Mouse (Mus musculus) liver, postnatal 0 days (tissue): ENCODE results near the gene Tas2r121. TPM values are rescaled to one million over a fixed set of nuclear protein-coding genes. Genes with fewer than 3 reads are reported as not detected.
"Not testable (repeated sequence)": the region's sequence is repeated elsewhere in the genome, so short reads cannot be mapped to it uniquely, and the experiment has no call there.

Experiments
- ATAC-seq: fragments of 200-750 bp; cut with Nextera tagmentation; 2 replicates; pipeline ENCODE4 v1.8.0; 2017; ENCODE audit warnings: mild to moderate bottlenecking, moderate library complexity
- DNase-seq: peaks from one replicate; pipeline ENCODE4 v3.0.0-alpha.2; 2016
- H3K27ac ChIP-seq: fragments of 300-500 bp; sonication (generic); 2 replicates; pipeline ENCODE4 v1.5.1; 2014; ENCODE audit warnings: antibody characterized with exemption, moderate library complexity, mild to moderate bottlenecking, low read depth
- H3K27me3 ChIP-seq: fragments of 300-500 bp; sonication (generic); 2 replicates; pipeline ENCODE4 v1.6.1; 2014; ENCODE audit warnings: low read length, control low read depth, mixed read lengths; ENCODE audit not compliant: insufficient read depth
- H3K36me3 ChIP-seq: fragments of 300-500 bp; sonication (generic); replicated peaks from 2 replicates; pipeline ENCODE4 v1.6.1; 2014; ENCODE audit warnings: mild to moderate bottlenecking, control low read depth, low read length, moderate library complexity, mixed read lengths; ENCODE audit not compliant: insufficient read depth
- H3K4me1 ChIP-seq: fragments of 300-500 bp; sonication (generic); 2 replicates; pipeline ENCODE4 v1.6.1; 2014; ENCODE audit warnings: antibody characterized with exemption, mild to moderate bottlenecking, control low read depth; ENCODE audit not compliant: insufficient read depth
- H3K4me2 ChIP-seq: fragments of 300-500 bp; sonication (generic); 2 replicates; pipeline ENCODE4 v1.6.1; 2014; ENCODE audit warnings: low read depth, mild to moderate bottlenecking, low read length, moderate library complexity, mixed read lengths
- H3K4me3 ChIP-seq: fragments of 300-500 bp; sonication (generic); 2 replicates; pipeline ENCODE4 v1.5.1; 2014; ENCODE audit warnings: low read depth, low read length
- H3K9ac ChIP-seq: fragments of 300-500 bp; sonication (generic); replicated peaks from 2 replicates; pipeline ENCODE4 v1.6.1; 2014; ENCODE audit warnings: mild to moderate bottlenecking, moderate library complexity
- H3K9me3 ChIP-seq: fragments of 300-500 bp; sonication (generic); 2 replicates; pipeline ENCODE4 v1.6.1; 2016; ENCODE audit warnings: mild to moderate bottlenecking, control low read depth, low read length, mixed read lengths
- CTCF ChIP-seq: sonication (generic); IDR thresholded peaks from 2 replicates; pipeline ENCODE4 v1.5.1; 2016; ENCODE audit warnings: antibody characterized with exemption, low read depth
- EP300 ChIP-seq: IDR thresholded peaks from 2 replicates; pipeline ENCODE4 v1.6.1; 2016; ENCODE audit warnings: antibody characterized with exemption, low read depth, mild to moderate bottlenecking
- WGBS: fragments of 180-500 bp; shearing (Covaris S2); extraction: QIAGEN DNeasy Blood & Tissue Kit; methylation state at CpG from one replicate; pipeline ENCODE4 v1.1.7; 2014; ENCODE audit not compliant: insufficient replicate concordance; 5-methylcytosine and 5-hydroxymethylcytosine counted together
- polyA plus RNA-seq: library from polyadenylated mRNA; unstranded; fragments of >200 nt; fragmentation: Nextera tagmentation; extraction: Ambion mirVana; gene quantifications from 2 replicates; pipeline ENCODE4 v1.2.1, GENCODE M21; 2015

Gene Tas2r121
- not detected in 2 replicates for polyA plus RNA-seq

DNA sequence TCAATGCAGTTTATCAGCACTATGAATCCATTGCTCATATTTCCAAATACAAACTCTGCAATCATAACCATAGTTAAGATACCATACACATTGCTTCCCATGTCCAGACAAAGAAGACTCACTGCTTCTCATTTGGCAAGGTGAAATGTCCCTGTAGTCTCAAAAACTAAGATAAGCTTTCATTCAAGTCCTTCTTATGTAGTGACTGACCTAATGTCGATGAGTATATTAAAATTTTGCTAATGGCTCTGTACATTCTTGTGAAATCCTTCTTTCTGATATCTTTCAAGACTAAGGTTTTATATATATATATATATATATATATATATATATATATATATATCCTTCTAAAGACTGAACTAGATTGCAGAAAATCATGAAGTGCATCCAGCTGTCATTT is at the start of gene Tas2r121:
Gene Tas2r121 (minus strand): TSS at position 101 of the 400 bp plus-strand sequence.
- TF ChIP-seq CTCF (no peak), EP300 (no peak)
- no peak within 1 kb of the TSS for H3K9ac ChIP-seq
- no peaks in the 10 kb centered on the region for H3K4me1 ChIP-seq
- H3K27me3 ChIP-seq = no peaks in the 10 kb centered on the region
- H3K9me3 ChIP-seq = no peaks in the 10 kb centered on the region
- no peak for ATAC-seq
- no peak within 1 kb of the TSS for H3K27ac ChIP-seq
- WGBS = 64% methylated on average over 1 of the region's 1 CpGs
- no peak for DNase-seq
- no peak within 1 kb of the TSS for H3K4me3 ChIP-seq
- no peak within 1 kb of the TSS for H3K4me2 ChIP-seq
- H3K36me3 ChIP-seq = no peaks in the 10 kb centered on the region

DNA sequence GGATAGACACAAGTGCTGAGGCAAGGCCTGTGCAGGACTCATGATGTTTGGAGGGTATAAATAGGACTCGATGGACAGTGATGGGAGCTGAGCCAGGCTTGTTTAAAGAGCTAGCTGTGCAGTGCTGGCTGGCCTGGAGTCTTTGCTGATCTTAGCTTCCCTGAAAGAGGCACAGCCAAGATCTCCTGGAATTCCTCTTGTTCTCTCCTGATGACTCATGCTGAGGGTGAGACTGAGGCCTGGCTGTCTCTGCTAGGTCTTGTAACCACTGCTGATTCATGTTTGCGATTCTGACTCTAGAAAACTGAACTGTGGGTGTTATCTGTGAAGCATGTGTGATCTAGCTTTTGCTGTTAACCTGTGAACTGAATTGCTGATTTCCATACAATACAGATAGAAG is 49.4 kb upstream of the Tas2r121 start:
- Histone ChIP-seq H3K9me3 (no peaks in the 10 kb centered on the region), H3K4me1 (no peaks in the 10 kb centered on the region), H3K27ac (no peak overlapping the region), H3K27me3 (no peaks in the 10 kb centered on the region), H3K4me2 (no peak overlapping the region), H3K4me3 (no peak overlapping the region), H3K9ac (no peak overlapping the region), H3K36me3 (no peaks in the 10 kb centered on the region)
- ATAC-seq (no peak), DNase-seq (no peak)
- TF ChIP-seq EP300 (no peak), CTCF (no peak)
- WGBS = 65% methylated on average over 2 of the region's 2 CpGs

DNA sequence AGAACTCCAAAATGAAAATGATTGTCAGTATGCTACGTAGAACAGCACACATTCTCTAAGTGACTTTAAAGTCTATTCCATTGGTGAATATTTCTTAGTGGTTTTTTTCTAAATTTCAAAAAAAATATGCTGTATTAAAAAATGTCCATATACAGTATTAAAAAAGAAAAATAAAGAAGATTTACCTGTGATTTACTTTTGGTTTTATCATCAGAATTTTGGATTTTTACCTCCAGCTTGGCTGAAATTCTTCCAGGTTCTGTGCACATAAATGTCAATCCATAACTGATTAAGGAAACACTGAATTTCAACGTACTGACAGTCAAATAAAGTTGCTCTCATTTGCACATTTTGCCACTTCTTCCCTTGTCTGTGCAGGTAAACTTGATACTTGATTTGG is 37.1 kb upstream of the Tas2r121 start, which contains the start of gene Tas2r115:
Gene Tas2r115 (minus strand): TSS at position 101 of the 400 bp plus-strand sequence.
- Histone ChIP-seq H3K27ac (no peak within 1 kb of the TSS), H3K4me3 (no peak within 1 kb of the TSS), H3K9ac (no peak within 1 kb of the TSS), H3K4me2 (no peak within 1 kb of the TSS), H3K4me1 (no peaks in the 10 kb centered on the region), H3K36me3 (no peaks in the 10 kb centered on the region), H3K9me3 (no peaks in the 10 kb centered on the region), H3K27me3 (no peaks in the 10 kb centered on the region)
- DNase-seq (no peak), ATAC-seq (no peak)
- TF ChIP-seq CTCF = no peak
- TF ChIP-seq EP300 = no peak
- WGBS = 49% methylated on average over 2 of the region's 2 CpGs

DNA sequence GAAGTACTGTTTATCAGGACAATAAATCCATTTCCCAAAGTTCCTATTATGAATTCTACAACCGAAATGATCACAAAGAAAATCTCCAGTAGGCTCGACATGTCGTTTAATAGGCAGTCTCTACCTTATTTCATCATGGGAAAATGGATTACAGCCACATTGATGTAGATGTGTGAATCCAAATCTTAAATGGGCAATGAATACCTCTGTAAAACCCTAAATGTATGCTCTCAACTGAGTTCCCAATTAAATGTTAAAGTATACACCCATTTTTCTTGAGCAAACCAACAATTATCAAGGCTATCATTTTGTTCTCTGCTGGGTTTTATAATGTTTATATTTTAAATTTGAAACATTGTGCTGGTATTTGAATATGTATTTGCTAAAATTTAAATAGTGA is 11.0 kb upstream of the Tas2r121 start, which contains the start of gene Tas2r122:
Gene Tas2r122 (minus strand): TSS at position 101 of the 400 bp plus-strand sequence.
- no peaks in the 10 kb centered on the region for H3K4me1 ChIP-seq
- DNase-seq (no peak), ATAC-seq (no peak)
- no peak within 1 kb of the TSS for H3K27ac ChIP-seq
- 70% methylated on average over 3 of the region's 3 CpGs for WGBS
- no peak within 1 kb of the TSS for H3K9ac ChIP-seq
- H3K36me3 ChIP-seq = no peaks in the 10 kb centered on the region
- no peak for TF ChIP-seq EP300
- TF ChIP-seq CTCF = no peak
- no peaks in the 10 kb centered on the region for H3K27me3 ChIP-seq
- H3K9me3 ChIP-seq = no peaks in the 10 kb centered on the region
- no peak within 1 kb of the TSS for H3K4me2 ChIP-seq
- H3K4me3 ChIP-seq = no peak within 1 kb of the TSS

DNA sequence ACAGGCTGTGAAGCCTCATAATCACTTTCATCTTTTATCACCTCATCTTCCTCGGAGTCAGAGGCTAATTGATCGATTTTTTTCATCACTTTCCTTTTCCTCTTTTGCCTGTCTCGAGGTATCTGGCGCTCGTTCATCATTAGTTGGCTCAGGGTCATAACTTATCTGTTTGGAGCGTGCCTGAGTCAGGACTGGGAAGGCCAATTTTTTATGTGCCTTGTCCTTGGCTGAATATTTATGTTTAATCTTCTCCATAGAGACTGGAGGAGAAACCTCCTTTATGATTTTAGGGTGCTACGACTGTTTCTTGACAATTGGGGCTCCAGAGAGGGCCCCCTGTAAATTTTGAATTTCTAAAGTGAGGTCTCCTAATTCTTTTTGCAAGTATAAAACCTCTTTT is 9.2 kb downstream of the Tas2r121 start:
- H3K9me3 ChIP-seq, DNase-seq, H3K9ac ChIP-seq, H3K27me3 ChIP-seq, H3K36me3 ChIP-seq, H3K27ac ChIP-seq, ATAC-seq, H3K4me2 ChIP-seq, H3K4me1 ChIP-seq, H3K4me3 ChIP-seq: not testable (repeated sequence)
- 74% methylated on average over 7 of the region's 7 CpGs for WGBS

DNA sequence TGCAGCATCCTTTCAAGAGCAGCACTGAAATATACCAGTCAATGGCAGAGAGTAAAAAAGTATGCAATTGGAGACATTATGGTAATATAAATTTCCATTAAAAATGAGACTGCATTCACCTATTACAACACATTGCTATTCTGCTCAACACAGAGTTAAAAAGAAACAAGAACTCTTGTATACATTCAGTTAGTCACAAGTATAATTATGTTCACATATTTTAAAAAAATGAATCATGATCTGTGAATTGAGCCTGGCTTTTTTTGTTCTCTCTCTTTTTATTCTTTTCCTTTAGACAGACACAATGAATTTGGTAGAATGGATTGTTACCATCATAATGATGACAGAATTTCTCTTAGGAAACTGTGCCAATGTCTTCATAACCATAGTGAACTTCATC is 44.2 kb downstream of the Tas2r121 start, which contains the start of gene Tas2r120:
Gene Tas2r120 (plus strand): TSS at position 301 of the 400 bp plus-strand sequence.
- no peaks in the 10 kb centered on the region for H3K4me1 ChIP-seq
- no peak for TF ChIP-seq CTCF
- TF ChIP-seq EP300 = no peak
- no peak within 1 kb of the TSS for H3K9ac ChIP-seq
- ATAC-seq (no peak), DNase-seq (no peak)
- no peak within 1 kb of the TSS for H3K27ac ChIP-seq
- H3K36me3 ChIP-seq = no peaks in the 10 kb centered on the region
- no peaks in the 10 kb centered on the region for H3K9me3 ChIP-seq
- no peak within 1 kb of the TSS for H3K4me2 ChIP-seq
- no peak within 1 kb of the TSS for H3K4me3 ChIP-seq
- no peaks in the 10 kb centered on the region for H3K27me3 ChIP-seq

DNA sequence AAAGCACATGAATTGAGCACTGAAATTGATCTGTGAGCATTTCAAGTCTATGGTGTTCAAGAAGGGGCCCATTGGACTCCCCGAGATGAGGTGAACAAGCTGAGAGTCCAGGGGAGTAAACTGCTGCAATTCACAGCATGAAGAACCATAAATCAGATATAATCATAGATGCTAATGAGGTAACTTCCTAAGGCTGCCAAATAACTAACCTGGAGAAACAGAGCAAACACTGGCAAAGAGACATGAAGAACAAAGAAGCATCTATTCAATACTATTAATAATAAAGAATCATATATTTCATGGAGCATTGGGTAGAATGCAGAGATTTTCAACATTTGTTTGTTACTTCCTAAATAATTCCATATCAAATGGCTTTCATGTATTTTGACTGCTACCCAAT is 49.4 kb downstream of the Tas2r121 start, which contains the start of gene A630073D07Rik:
Gene A630073D07Rik (minus strand): TSS at position 101 of the 400 bp plus-strand sequence.
- 65% methylated on average over 1 of the region's 1 CpGs for WGBS
- Histone ChIP-seq H3K36me3 (no peaks in the 10 kb centered on the region), H3K4me2 (no peak within 1 kb of the TSS), H3K27ac (no peak within 1 kb of the TSS), H3K27me3 (no peaks in the 10 kb centered on the region), H3K9me3 (no peaks in the 10 kb centered on the region), H3K9ac (no peak within 1 kb of the TSS), H3K4me3 (no peak within 1 kb of the TSS), H3K4me1 (no peaks in the 10 kb centered on the region)
- ATAC-seq (no peak), DNase-seq (no peak)
- TF ChIP-seq EP300 (no peak), CTCF (no peak)

Other genes starting within 250 kb of the Tas2r121 start
- not detected in 2 replicates for gene Prh1, start 131.2 kb downstream of the Tas2r121 start, polyA plus RNA-seq
- gene Prp2, start 105.1 kb downstream of the Tas2r121 start, polyA plus RNA-seq = not detected in 2 replicates
- not detected in 2 replicates for gene A630073D07Rik, start 49.5 kb downstream of the Tas2r121 start, polyA plus RNA-seq
- gene Tas2r120, start 44.1 kb downstream of the Tas2r121 start, polyA plus RNA-seq = not detected in 2 replicates
- gene Tas2r122, start 10.9 kb upstream of the Tas2r121 start, polyA plus RNA-seq = not detected in 2 replicates
- not detected in 2 replicates for gene Tas2r115, start 37.0 kb upstream of the Tas2r121 start, polyA plus RNA-seq
- not detected in 2 replicates for gene Tas2r124, start 53.7 kb upstream of the Tas2r121 start, polyA plus RNA-seq
- gene Tas2r102, start 61.1 kb upstream of the Tas2r121 start, polyA plus RNA-seq = not detected in 2 replicates
- gene Tas2r136, start 77.2 kb upstream of the Tas2r121 start, polyA plus RNA-seq = not detected in 2 replicates
- gene Tas2r117, start 101.8 kb upstream of the Tas2r121 start, polyA plus RNA-seq = not detected in 2 replicates
- gene Tas2r123, start 146.1 kb upstream of the Tas2r121 start, polyA plus RNA-seq = not detected in 2 replicates
- not detected in 2 replicates for gene Tas2r116, start 154.4 kb upstream of the Tas2r121 start, polyA plus RNA-seq
- not detected in 2 replicates for gene Tas2r110, start 167.0 kb upstream of the Tas2r121 start, polyA plus RNA-seq
- not detected in 2 replicates for gene Tas2r113, start 192.0 kb upstream of the Tas2r121 start, polyA plus RNA-seq
- gene Tas2r125, start 208.6 kb upstream of the Tas2r121 start, polyA plus RNA-seq = not detected in 2 replicates